Comparison of ENCODE assay signal across 22 mouse cellular contexts in genomic region chr2:85071921-85072320, GRCm38 (mm10). TPM values are rescaled to one million over a fixed set of nuclear protein-coding genes. Genes with fewer than 3 reads are reported as not detected.
DNase-seq lines count a peak whose midpoint lies in the region; ATAC-seq and TF ChIP-seq lines count a peak whose summit lies in the region.
"Had no signal": no experiment of that assay in that cellular context is flagged by ENCODE, and none has a peak within 500 bp of the region (broad histone marks: within the 10 kb centered on the region; RNA-seq: fewer than 3 reads in every experiment).

No protein-coding gene starts in this region.

- no peaks in the 10 kb centered on the region for H3K36me3 ChIP-seq in kidney, adult 2 months (ENCODE audit: control insufficient read depth, insufficient read depth, low read length)
- H3K36me3 ChIP-seq in kidney, embryonic 16.5 days (ENCODE audit: insufficient read depth, low read length), result peaks cover 15% of the 10 kb centered on the region; the same call in 1 of the 2 replicates
- H3K36me3 ChIP-seq in intestine, embryonic 15.5 days, result peaks cover 13% of the 10 kb centered on the region; the same call in 1 of the 2 replicates
- peaks cover 2% of the 10 kb centered on the region; the same call in 1 of the 2 replicates for H3K36me3 ChIP-seq in liver, embryonic 11.5 days (ENCODE audit: control insufficient read depth, insufficient read depth, low read length)
- H3K36me3 ChIP-seq: liver, embryonic 15.5 days had no signal

- no peaks in the 10 kb centered on the region for H3K27me3 ChIP-seq in kidney, adult 2 months (replicated peaks; ENCODE audit: control insufficient read depth, insufficient read depth, low read length)
- H3K27me3 ChIP-seq in kidney, embryonic 16.5 days (ENCODE audit: insufficient read depth, low read length), result no peaks in the 10 kb centered on the region
- H3K27me3 ChIP-seq in intestine, embryonic 15.5 days (replicated peaks), result no peaks in the 10 kb centered on the region
- no peaks in the 10 kb centered on the region for H3K27me3 ChIP-seq in liver, embryonic 11.5 days (replicated peaks; ENCODE audit: control insufficient read depth, insufficient read depth, low read length)
- H3K27me3 ChIP-seq: forebrain, embryonic 15.5 days; heart, embryonic 15.5 days; liver, embryonic 15.5 days had no signal

- peak overlapping the region; percentile 42 for H3K27ac ChIP-seq in kidney, adult 2 months (ENCODE audit: insufficient read depth, low read depth, low read length)
- no peak overlapping the region for H3K27ac ChIP-seq in kidney, embryonic 16.5 days (ENCODE audit: low read length)
- no peak overlapping the region for H3K27ac ChIP-seq in intestine, embryonic 15.5 days
- no peak overlapping the region for H3K27ac ChIP-seq in liver, embryonic 11.5 days (ENCODE audit: low read depth, low read length)
- H3K27ac ChIP-seq: embryonic facial prominence, embryonic 10.5 days; forebrain, embryonic 15.5 days; heart, embryonic 15.5 days; hindbrain, embryonic 14.5 days; layer of hippocampus, adult 2 months; liver, embryonic 15.5 days; midbrain, embryonic 10.5 days had no signal

- 53% methylated on average over 5 of the region's 5 CpGs for WGBS in kidney, adult 2 months
- WGBS in kidney, embryonic 16.5 days, result 68% methylated on average over 5 of the region's 5 CpGs
- 71% methylated on average over 5 of the region's 5 CpGs for WGBS in intestine, embryonic 15.5 days
- 84% methylated on average over 5 of the region's 5 CpGs for WGBS in liver, embryonic 11.5 days

- no peaks in the 10 kb centered on the region for H3K9me3 ChIP-seq in kidney, embryonic 16.5 days (ENCODE audit: low read length)
- H3K9me3 ChIP-seq in intestine, embryonic 15.5 days, result no peaks in the 10 kb centered on the region
- H3K9me3 ChIP-seq in liver, embryonic 11.5 days (ENCODE audit: control insufficient read depth, low read length), result no peaks in the 10 kb centered on the region
- H3K9me3 ChIP-seq: embryonic facial prominence, embryonic 10.5 days; forebrain, embryonic 15.5 days; heart, embryonic 15.5 days; liver, embryonic 15.5 days; midbrain, embryonic 10.5 days had no signal

- H3K9ac ChIP-seq in kidney, embryonic 16.5 days (replicated peaks; ENCODE audit: low read length), result no peak overlapping the region
- no peak overlapping the region for H3K9ac ChIP-seq in intestine, embryonic 15.5 days
- no peak overlapping the region for H3K9ac ChIP-seq in liver, embryonic 11.5 days (ENCODE audit: low read depth, low read length)
- H3K9ac ChIP-seq: forebrain, embryonic 15.5 days; heart, embryonic 15.5 days; hindbrain, embryonic 14.5 days; liver, embryonic 15.5 days had no signal

- TF ChIP-seq CTCF in kidney, adult 2 months (conservative IDR thresholded peaks at IDR 0.05; ENCODE audit: insufficient read depth, insufficient read length, low read depth, low read length), result no peak

- TF ChIP-seq POLR2A in kidney, adult 2 months (IDR thresholded peaks at IDR 0.05; ENCODE audit: low read depth, low read length), result no peak

- no peak overlapping the region for H3K4me3 ChIP-seq in kidney, adult 2 months (ENCODE audit: insufficient read depth, low read depth, low read length)
- H3K4me3 ChIP-seq in kidney, embryonic 16.5 days (ENCODE audit: low read length), result no peak overlapping the region
- no peak overlapping the region for H3K4me3 ChIP-seq in intestine, embryonic 15.5 days (replicated peaks)
- no peak overlapping the region for H3K4me3 ChIP-seq in liver, embryonic 11.5 days (ENCODE audit: low read depth, low read length)
- H3K4me3 ChIP-seq: embryonic facial prominence, embryonic 10.5 days; forebrain, embryonic 15.5 days; heart, embryonic 15.5 days; layer of hippocampus, adult 2 months; liver, embryonic 15.5 days; midbrain, embryonic 10.5 days had no signal

- peaks cover 34% of the 10 kb centered on the region for H3K4me1 ChIP-seq in kidney, adult 2 months (ENCODE audit: control insufficient read depth, insufficient read depth, low read length)
- H3K4me1 ChIP-seq in kidney, embryonic 16.5 days (ENCODE audit: insufficient read depth, low read length), result no peaks in the 10 kb centered on the region
- peaks cover 35% of the 10 kb centered on the region for H3K4me1 ChIP-seq in intestine, embryonic 15.5 days (replicated peaks)
- H3K4me1 ChIP-seq in liver, embryonic 11.5 days (replicated peaks; ENCODE audit: control insufficient read depth, insufficient read depth, low read length), result no peaks in the 10 kb centered on the region
- H3K4me1 ChIP-seq: embryonic facial prominence, embryonic 10.5 days; midbrain, embryonic 10.5 days had no signal

- no peak overlapping the region for H3K4me2 ChIP-seq in kidney, embryonic 16.5 days (replicated peaks; ENCODE audit: low read depth, low read length)
- no peak overlapping the region for H3K4me2 ChIP-seq in intestine, embryonic 15.5 days (replicated peaks)
- no peak overlapping the region for H3K4me2 ChIP-seq in liver, embryonic 11.5 days
- H3K4me2 ChIP-seq: forebrain, embryonic 15.5 days; heart, embryonic 15.5 days; hindbrain, embryonic 14.5 days; liver, embryonic 15.5 days had no signal

- ATAC-seq in kidney, embryonic 16.5 days (ENCODE audit: low FRiP score, low TSS enrichment), result no peak
- ATAC-seq in intestine, embryonic 15.5 days, result peak; percentile 45
- 0 out of 2 replicates have a peak, but pooled peaks have one; percentile 9 for ATAC-seq in liver, embryonic 11.5 days (replicated peaks; ENCODE audit: low FRiP score)
- ATAC-seq: forebrain, embryonic 15.5 days; inflammation-experienced regulatory T-cells, adult 6 months had no signal

- DNase-seq in adrenal gland, postnatal 10 days, result peak; percentile 51
- no peak for DNase-seq in adrenal gland, adult 18-20 months (ENCODE audit: low spot score in 2 of 2)
- peak; percentile 93 for DNase-seq in kidney, adult 2 months
- DNase-seq in liver, embryonic 11.5 days (ENCODE audit: low spot score), result no peak
- no peak for DNase-seq in right cerebral cortex, postnatal 10 days (ENCODE audit: low spot score in 2 of 2)
- no peak for DNase-seq in urinary bladder, adult 2 months (ENCODE audit: low spot score)
- DNase-seq: cerebellum, adult 9-11 months; gastrocnemius, postnatal 25 days; heart, postnatal 36 days; right cerebral cortex, postnatal 4 days; thymus, postnatal 14 days had no signal

RNA-seq across cellular contexts. Expression of gene Tnks1bp1, which starts 24.1 kb away (rescaled TPM):
- total RNA-seq in adrenal gland, postnatal 10 days (2021), result 100 to 1,000 TPM; 102 to 111 TPM
- 10 to 100 TPM; 82.1 to 89.6 TPM for total RNA-seq in adrenal gland, adult 18-20 months (2021)
- 46.9 and 47.0 TPM in 2 replicates for polyA plus RNA-seq in kidney, adult 2 months (2012; rRNA removed)
- polyA plus RNA-seq in kidney, embryonic 16.5 days (2015; fragmentation: Nextera tagmentation; extraction: Ambion mirVana), result 34.2 and 40.6 TPM in 2 replicates
- 35.2 and 35.5 TPM in 2 replicates for polyA plus RNA-seq in intestine, embryonic 15.5 days (2015; fragmentation: Nextera tagmentation; extraction: Ambion mirVana)
- polyA plus RNA-seq in liver, embryonic 11.5 days (2014; fragmentation: Nextera tagmentation; extraction: Ambion mirVana), result 3.4 and 3.7 TPM in 2 replicates
- polyA plus RNA-seq in urinary bladder, adult 2 months (2012; rRNA removed), result 53.7 and 71.5 TPM in 2 replicates

RNA-seq across cellular contexts. Expression of gene P2rx3, which starts 34.7 kb away (rescaled TPM):
- 1 to 10 TPM in 1 of 2 experiments, under 1 TPM in 1; 0.66 to 1.0 TPM for total RNA-seq in adrenal gland, postnatal 10 days (2021)
- under 1 TPM; 0.74 to 0.86 TPM for total RNA-seq in adrenal gland, adult 18-20 months (2021)
- polyA plus RNA-seq in kidney, adult 2 months (2012; rRNA removed), result 0.80 and 0.90 TPM in 2 replicates
- 0.56 and 1.3 TPM in 2 replicates for polyA plus RNA-seq in kidney, embryonic 16.5 days (2015; fragmentation: Nextera tagmentation; extraction: Ambion mirVana)
- 1.0 and 1.4 TPM in 2 replicates for polyA plus RNA-seq in intestine, embryonic 15.5 days (2015; fragmentation: Nextera tagmentation; extraction: Ambion mirVana)
- 0.95 and 1.1 TPM in 2 replicates for polyA plus RNA-seq in liver, embryonic 11.5 days (2014; fragmentation: Nextera tagmentation; extraction: Ambion mirVana)
- 0.60 and 0.87 TPM in 2 replicates for polyA plus RNA-seq in urinary bladder, adult 2 months (2012; rRNA removed)
- total RNA-seq: common myeloid progenitor, adult 5-6 weeks had no signal

RNA-seq across cellular contexts. Expression of gene Ssrp1, which starts 34.9 kb away (rescaled TPM):
- 100 to 1,000 TPM; 111 to 125 TPM for total RNA-seq in adrenal gland, postnatal 10 days (2021)
- total RNA-seq in adrenal gland, adult 18-20 months (2021), result 100 to 1,000 TPM in 1 of 2 experiments, 10 to 100 TPM in 1; 96.5 to 122 TPM
- polyA plus RNA-seq in kidney, adult 2 months (2012; rRNA removed), result 70.2 and 78.9 TPM in 2 replicates
- 316 and 329 TPM in 2 replicates for polyA plus RNA-seq in kidney, embryonic 16.5 days (2015; fragmentation: Nextera tagmentation; extraction: Ambion mirVana)
- 256 and 258 TPM in 2 replicates for polyA plus RNA-seq in intestine, embryonic 15.5 days (2015; fragmentation: Nextera tagmentation; extraction: Ambion mirVana)
- 338 and 381 TPM in 2 replicates for polyA plus RNA-seq in liver, embryonic 11.5 days (2014; fragmentation: Nextera tagmentation; extraction: Ambion mirVana)
- polyA plus RNA-seq in urinary bladder, adult 2 months (2012; rRNA removed), result 81.0 and 88.4 TPM in 2 replicates

Comparison
In these comparisons a context has a peak if more than half of its experiments do, and no peak if none do; other contexts are left out.
1. DNase-seq: peak in adrenal gland, postnatal 10 days (single experiment) and kidney, adult 2 months (single experiment); none in adrenal gland, adult 18-20 months (0 of 2), liver, embryonic 11.5 days (single experiment), right cerebral cortex, postnatal 10 days (0 of 2) and urinary bladder, adult 2 months (single experiment).